ENCODE assay signal across 8 mouse cellular contexts in the genomic region with DNA sequence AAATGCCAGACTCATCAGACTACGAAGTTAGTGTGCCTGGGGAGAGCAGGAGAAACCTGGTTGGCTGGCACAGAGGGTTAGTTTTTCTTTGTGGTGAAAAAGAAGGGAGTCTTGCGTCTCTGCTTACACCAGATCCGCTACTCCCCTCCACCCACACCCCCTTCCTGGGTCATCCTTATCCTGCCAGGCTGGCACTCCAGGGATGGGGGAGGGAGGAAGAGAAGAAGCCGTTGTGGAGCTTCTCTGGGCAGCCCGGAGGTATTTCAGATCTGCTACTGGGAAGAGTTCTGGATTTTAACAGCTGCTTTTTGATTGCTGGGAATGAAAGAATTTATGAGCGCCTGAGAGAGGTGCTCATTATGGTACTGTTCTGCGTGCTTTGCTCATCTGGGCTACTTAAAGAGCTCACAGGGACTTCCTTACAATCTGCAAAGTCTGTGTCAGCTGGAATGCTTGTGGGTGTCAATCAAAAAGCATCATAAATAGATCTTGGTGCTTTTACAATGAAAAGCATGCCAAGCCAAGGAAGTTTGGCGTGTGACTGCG. TPM values are rescaled to one million over a fixed set of nuclear protein-coding genes. Genes with fewer than 3 reads are reported as not detected.
DNase-seq lines count a peak whose midpoint lies in the region; ATAC-seq and TF ChIP-seq lines count a peak whose summit lies in the region.

No protein-coding gene starts in this region.

- no peak for ATAC-seq in embryonic facial prominence, embryonic 13.5 days (ENCODE audit: insufficient number of reproducible peaks, insufficient read depth, low FRiP score, low TSS enrichment, low read depth)
- ATAC-seq in hindbrain, postnatal 0 days: no peak
- no peak for ATAC-seq in lung, embryonic 16.5 days (ENCODE audit: low read depth)
- ATAC-seq in stomach, postnatal 0 days (ENCODE audit: low FRiP score, low TSS enrichment): peak; percentile 1; the same call in 1 of the 2 replicates

- peak overlapping the region; percentile 86 for H3K4me2 ChIP-seq in embryonic facial prominence, embryonic 13.5 days
- peak overlapping the region; percentile 94 for H3K4me2 ChIP-seq in hindbrain, postnatal 0 days (ENCODE audit: low read depth, low read length)
- peak overlapping the region; percentile 80 for H3K4me2 ChIP-seq in lung, embryonic 16.5 days (ENCODE audit: low read depth, low read length)
- peak overlapping the region; percentile 90 for H3K4me2 ChIP-seq in stomach, postnatal 0 days (replicated peaks; ENCODE audit: low read depth)

- peak; percentile 94 for DNase-seq in heart, adult 11 months
- DNase-seq in heart, adult 9 months (ENCODE audit: low spot score in 2 of 2): no peak
- DNase-seq in hindbrain, postnatal 0 days (ENCODE audit: low spot score): peak; percentile 23
- DNase-seq in stomach, postnatal 0 days (ENCODE audit: low spot score): no peak
- DNase-seq in frontal cortex, postnatal 25 days (ENCODE audit: low spot score in 2 of 2): no peak

- 4% methylated on average over 9 of the region's 9 CpGs for WGBS in embryonic facial prominence, embryonic 13.5 days
- WGBS in hindbrain, postnatal 0 days: 6% methylated on average over 9 of the region's 9 CpGs
- WGBS in lung, embryonic 16.5 days: 13% methylated on average over 9 of the region's 9 CpGs
- 27% methylated on average over 9 of the region's 9 CpGs for WGBS in stomach, postnatal 0 days

- H3K4me1 ChIP-seq in E14TG2a.4 (replicated peaks; ENCODE audit: low read depth, low read length): peaks cover 70% of the 10 kb centered on the region
- peaks cover 64% of the 10 kb centered on the region for H3K4me1 ChIP-seq in embryonic facial prominence, embryonic 13.5 days
- H3K4me1 ChIP-seq in hindbrain, postnatal 0 days (ENCODE audit: insufficient read depth, low read length): peaks cover 5% of the 10 kb centered on the region; the same call in 1 of the 2 replicates
- H3K4me1 ChIP-seq in lung, embryonic 16.5 days (replicated peaks; ENCODE audit: control insufficient read depth, insufficient read depth, low read length): peaks cover 36% of the 10 kb centered on the region
- peaks cover 4% of the 10 kb centered on the region for H3K4me1 ChIP-seq in stomach, postnatal 0 days (replicated peaks; ENCODE audit: control insufficient read depth, insufficient read depth)

- peak overlapping the region; percentile 96 for H3K27ac ChIP-seq in embryonic facial prominence, embryonic 13.5 days
- peak overlapping the region; percentile 79; the same call in 1 of the 2 replicates for H3K27ac ChIP-seq in hindbrain, postnatal 0 days
- peak overlapping the region; percentile 96 for H3K27ac ChIP-seq in lung, embryonic 16.5 days (ENCODE audit: low read length)
- peak overlapping the region; percentile 95 for H3K27ac ChIP-seq in stomach, postnatal 0 days (replicated peaks)

- H3K4me3 ChIP-seq in E14TG2a.4 (replicated peaks; ENCODE audit: low read length): peak overlapping the region; percentile 96
- peak overlapping the region; percentile 91 for H3K4me3 ChIP-seq in embryonic facial prominence, embryonic 13.5 days
- H3K4me3 ChIP-seq in hindbrain, postnatal 0 days (ENCODE audit: low read length): peak overlapping the region; percentile 85
- peak overlapping the region; percentile 80 for H3K4me3 ChIP-seq in lung, embryonic 16.5 days (ENCODE audit: low read length)
- peak overlapping the region; percentile 95 for H3K4me3 ChIP-seq in stomach, postnatal 0 days (ENCODE audit: low read depth, low read length)

- H3K9ac ChIP-seq in embryonic facial prominence, embryonic 13.5 days: peak overlapping the region; percentile 94
- peak overlapping the region; percentile 68 for H3K9ac ChIP-seq in hindbrain, postnatal 0 days (replicated peaks; ENCODE audit: low read length)
- H3K9ac ChIP-seq in lung, embryonic 16.5 days (ENCODE audit: low read length): peak overlapping the region; percentile 87
- H3K9ac ChIP-seq in stomach, postnatal 0 days (ENCODE audit: low read length): peak overlapping the region; percentile 96

- H3K9me3 ChIP-seq in E14TG2a.4 (ENCODE audit: low read length): no peaks in the 10 kb centered on the region
- H3K9me3 ChIP-seq in embryonic facial prominence, embryonic 13.5 days: no peaks in the 10 kb centered on the region
- H3K9me3 ChIP-seq in hindbrain, postnatal 0 days (ENCODE audit: low read length): no peaks in the 10 kb centered on the region
- no peaks in the 10 kb centered on the region for H3K9me3 ChIP-seq in lung, embryonic 16.5 days (ENCODE audit: control insufficient read depth, low read length)
- H3K9me3 ChIP-seq in stomach, postnatal 0 days (ENCODE audit: control insufficient read depth, low read length): no peaks in the 10 kb centered on the region

- H3K27me3 ChIP-seq in E14TG2a.4 (ENCODE audit: insufficient read depth, low read length): no peaks in the 10 kb centered on the region
- no peaks in the 10 kb centered on the region for H3K27me3 ChIP-seq in embryonic facial prominence, embryonic 13.5 days
- no peaks in the 10 kb centered on the region for H3K27me3 ChIP-seq in hindbrain, postnatal 0 days (ENCODE audit: insufficient read depth, low read length)
- no peaks in the 10 kb centered on the region for H3K27me3 ChIP-seq in lung, embryonic 16.5 days (ENCODE audit: control insufficient read depth, insufficient read depth, low read depth, low read length)
- H3K27me3 ChIP-seq in stomach, postnatal 0 days (ENCODE audit: control insufficient read depth, insufficient read depth, low read length): no peaks in the 10 kb centered on the region

- H3K36me3 ChIP-seq in E14TG2a.4 (ENCODE audit: insufficient read depth, low read length): peaks cover 10% of the 10 kb centered on the region; the same call in 1 of the 2 replicates
- no peaks in the 10 kb centered on the region for H3K36me3 ChIP-seq in embryonic facial prominence, embryonic 13.5 days
- H3K36me3 ChIP-seq in hindbrain, postnatal 0 days (ENCODE audit: insufficient read depth, low read length): no peaks in the 10 kb centered on the region
- no peaks in the 10 kb centered on the region for H3K36me3 ChIP-seq in lung, embryonic 16.5 days (ENCODE audit: control insufficient read depth, insufficient read depth, low read length)
- no peaks in the 10 kb centered on the region for H3K36me3 ChIP-seq in stomach, postnatal 0 days (ENCODE audit: control insufficient read depth, insufficient read depth, low read length)

- no peak for TF ChIP-seq EP300 in stomach, postnatal 0 days (optimal IDR thresholded peaks at IDR 0.05)

- no peak for TF ChIP-seq CTCF in E14TG2a.4 (conservative IDR thresholded peaks at IDR 0.05; ENCODE audit: low read length)
- TF ChIP-seq CTCF in hindbrain, postnatal 0 days (IDR thresholded peaks at IDR 0.05; ENCODE audit: low read depth): no peak
- no peak for TF ChIP-seq CTCF in stomach, postnatal 0 days (IDR thresholded peaks at IDR 0.05; ENCODE audit: low read depth)

RNA-seq across cellular contexts. Expression of gene Tanc1, which starts 1.7 kb away (rescaled TPM):
- polyA plus RNA-seq in embryonic facial prominence, embryonic 13.5 days (2015; fragmentation: Nextera tagmentation; extraction: Ambion mirVana): 39.4 and 42.6 TPM in 2 replicates
- total RNA-seq in hindbrain, postnatal 0 days (2014; rRNA removed): 10.6 and 12.1 TPM in 2 replicates
- polyA plus RNA-seq in hindbrain, postnatal 0 days (2015; fragmentation: Nextera tagmentation; extraction: Ambion mirVana): 4.2 and 4.8 TPM in 2 replicates
- polyA plus RNA-seq in lung, embryonic 16.5 days (2015; fragmentation: Nextera tagmentation; extraction: Ambion mirVana): 33.2 and 35.2 TPM in 2 replicates
- polyA plus RNA-seq in stomach, postnatal 0 days (2015; fragmentation: Nextera tagmentation; extraction: Ambion mirVana): 13.4 and 15.7 TPM in 2 replicates

Comparison
In these comparisons a context has a peak if more than half of its experiments do, and no peak if none do; other contexts are left out.
1. DNase-seq: peak in heart, adult 11 months (single experiment) and hindbrain, postnatal 0 days (single experiment); none in heart, adult 9 months (0 of 2), stomach, postnatal 0 days (single experiment) and frontal cortex, postnatal 25 days (0 of 2).
2. Peak in every context shown above with its lines, with median percentiles within 50 percentile points of each other: H3K4me3 ChIP-seq, H3K27ac ChIP-seq, H3K4me2 ChIP-seq and H3K9ac ChIP-seq.